Mouse (Mus musculus): ENCODE results near the gene Ap5b1. TPM values are rescaled to one million over a fixed set of nuclear protein-coding genes. Genes with fewer than 3 reads are reported as not detected.

The Ap5b1 gene
- polyA plus RNA-seq (2015; fragmentation: Nextera tagmentation; extraction: Ambion mirVana): 3.7 and 3.8 TPM in 2 replicates

DNA sequence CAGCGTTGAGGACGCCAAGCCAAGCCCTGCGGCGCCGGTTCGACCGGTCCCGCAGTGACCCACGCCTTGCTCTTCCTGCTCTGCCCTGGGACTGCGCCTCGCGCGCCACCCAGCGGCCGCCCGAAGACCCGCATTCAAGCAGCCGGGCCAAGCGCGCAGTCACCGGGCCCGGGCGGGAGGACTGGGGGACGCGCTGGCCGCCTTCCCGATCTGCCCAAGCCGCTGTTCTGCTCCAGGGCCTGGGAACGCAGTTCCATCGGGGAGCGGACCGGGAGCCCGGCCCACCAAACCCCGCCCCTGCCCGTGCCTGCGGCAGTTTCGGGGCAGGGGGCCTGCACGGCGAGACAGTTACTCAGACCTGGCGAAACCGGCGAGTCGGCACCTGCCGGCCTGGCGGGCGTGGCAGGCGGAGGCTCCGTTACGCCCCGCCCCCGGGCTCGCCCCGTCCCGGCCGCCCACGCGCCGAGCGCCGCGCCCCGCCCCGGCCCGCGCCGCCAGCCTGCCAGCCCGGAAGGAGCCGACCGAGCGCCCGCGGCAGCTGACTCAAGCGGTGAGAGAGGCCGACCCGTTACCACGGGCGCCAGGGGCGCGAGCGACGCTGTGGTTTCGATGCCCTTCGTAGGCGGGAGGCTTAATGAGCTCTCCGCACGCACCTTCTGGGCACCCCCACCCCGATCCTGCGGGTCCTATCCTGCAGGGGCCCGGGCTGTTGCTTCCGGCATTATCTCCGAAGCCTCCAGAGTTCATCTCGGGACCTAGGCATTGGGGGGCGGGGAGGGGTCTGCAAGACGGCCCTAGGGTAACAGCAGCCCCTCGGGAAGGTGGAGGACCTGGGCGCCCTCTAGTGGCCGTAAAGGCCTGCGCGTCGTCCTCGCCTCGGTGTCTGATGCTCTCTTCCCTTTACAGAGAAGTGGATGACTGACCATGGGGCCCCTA, at the start of gene Ap5b1:
Ap5b1 (plus strand) TSS at position 492 of the 936 bp plus-strand sequence.

DNA sequence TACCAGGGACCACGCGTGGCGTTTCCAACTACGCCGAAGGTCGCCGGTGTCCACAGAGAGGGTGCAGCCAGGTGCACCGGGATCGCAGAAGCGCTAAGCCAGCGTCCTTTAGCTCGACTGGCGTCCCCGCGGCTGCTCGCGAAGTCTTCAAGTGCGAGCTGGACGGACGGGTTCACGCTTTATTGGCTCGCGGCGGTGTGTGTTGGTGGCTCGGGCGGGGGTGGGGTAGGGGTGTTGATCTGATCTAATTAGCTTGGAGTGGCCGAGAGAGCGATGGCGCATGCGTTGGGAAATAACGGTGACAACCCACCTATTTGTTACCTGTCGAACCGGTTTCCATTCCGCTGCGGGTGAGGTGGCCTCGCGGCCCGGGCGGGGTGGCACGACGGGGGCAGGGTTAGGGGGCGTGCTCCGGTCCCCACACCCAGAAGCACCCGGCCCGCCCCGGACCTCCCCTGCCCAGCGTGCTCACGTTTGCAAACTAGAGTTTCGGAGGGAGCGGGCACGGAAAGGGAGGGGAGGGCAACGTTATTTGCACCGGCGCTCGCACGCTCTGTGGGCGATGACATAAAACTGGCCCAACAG, 7.3 kb upstream of the Ap5b1 start, which contains the start of gene Ovol1:
Ovol1 (minus strand) TSS at position 190 of the 585 bp plus-strand sequence.

DNA sequence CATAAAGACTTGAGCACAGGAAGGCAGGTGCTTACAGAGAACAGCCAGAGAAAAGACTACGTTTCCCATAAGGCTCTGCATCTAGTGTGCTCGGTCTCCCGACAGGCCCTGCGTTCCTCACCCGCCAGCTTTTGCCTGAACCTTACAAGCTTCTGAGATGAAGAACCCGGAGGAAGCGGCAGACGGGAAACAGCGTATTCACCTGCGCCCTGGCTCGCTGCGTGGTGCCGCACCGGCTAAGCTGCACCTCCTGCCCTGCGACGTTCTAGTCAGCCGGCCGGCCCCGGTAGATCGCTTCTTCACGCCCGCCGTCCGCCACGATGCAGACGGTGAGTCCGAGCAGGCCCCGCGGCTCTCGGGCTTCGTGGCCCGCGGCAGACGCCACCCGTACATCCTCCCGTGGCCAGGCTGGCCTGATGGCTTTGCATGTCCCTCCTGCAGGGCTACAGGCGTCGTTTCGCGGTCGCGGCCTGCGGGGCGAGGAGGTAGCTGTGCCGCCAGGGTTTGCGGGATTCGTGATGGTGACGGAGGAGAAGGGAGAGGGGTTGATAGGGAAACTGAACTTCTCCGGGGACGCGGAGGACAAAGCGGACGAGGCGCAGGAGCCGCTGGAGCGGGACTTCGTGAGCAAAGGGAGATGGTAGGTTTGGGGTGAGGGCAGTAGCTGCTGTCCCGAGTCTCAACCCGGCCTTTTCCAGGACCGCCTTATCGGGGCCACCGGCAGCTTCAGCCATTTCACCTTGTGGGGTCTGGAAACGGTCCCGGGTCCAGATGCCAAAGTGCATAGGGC, 34.1 kb downstream of the Ap5b1 start, which contains the start of gene Rnaseh2c:
Rnaseh2c (plus strand) TSS at position 122 of the 790 bp plus-strand sequence.

DNA sequence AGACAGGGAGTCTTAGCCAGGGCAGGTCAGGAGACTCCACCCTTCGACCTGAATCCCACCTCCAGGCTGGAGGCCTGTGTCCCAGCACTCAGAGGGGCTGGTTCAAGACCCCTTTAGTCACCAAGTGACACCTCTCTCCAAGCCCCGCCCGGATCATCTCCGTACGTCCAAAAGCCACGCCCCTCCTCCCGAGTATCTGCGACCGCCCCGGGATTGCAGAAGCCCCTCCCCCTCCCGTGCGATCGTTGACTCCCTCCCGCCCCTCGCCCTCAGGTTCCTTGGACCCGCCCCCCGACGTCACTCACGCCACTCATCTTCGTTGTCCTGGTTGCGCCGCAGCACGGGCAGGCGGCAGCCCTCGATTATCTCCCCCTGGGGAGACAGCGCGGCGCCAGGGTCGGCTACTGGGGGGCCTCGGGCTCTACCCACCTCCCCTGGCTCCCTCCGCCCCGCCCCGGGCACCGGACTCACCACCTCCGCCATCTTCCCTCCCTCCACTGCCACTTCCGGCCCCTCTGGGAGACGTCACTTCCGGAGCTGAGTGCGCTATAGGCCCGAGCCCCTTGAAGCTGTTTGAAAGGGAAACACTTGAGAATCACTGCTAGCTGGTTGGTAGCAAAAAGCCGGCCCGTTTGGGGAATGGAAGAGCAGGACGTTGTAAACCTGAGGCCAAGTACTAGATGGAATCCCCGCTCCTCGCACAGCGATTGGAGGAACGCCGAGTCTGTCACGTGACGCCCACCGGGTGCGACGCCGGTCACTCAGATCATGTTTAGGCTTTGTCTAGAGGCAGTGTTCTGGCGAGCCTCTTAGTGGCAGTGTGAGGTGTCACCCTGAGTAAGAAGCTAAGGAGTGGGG, 42.0 kb downstream of the Ap5b1 start, which contains the start of gene Kat5:
Kat5 (minus strand) TSS at position 691 of the 858 bp plus-strand sequence.

Other genes with a start within 250 kb of the Ap5b1 start
- gene Catsper1, start 232.3 kb upstream of the Ap5b1 start, polyA plus RNA-seq (2015; fragmentation: Nextera tagmentation; extraction: Ambion mirVana): not detected in 2 replicates
- 13.4 and 14.4 TPM in 2 replicates for gene Cst6, start 218.5 kb upstream of the Ap5b1 start, polyA plus RNA-seq (2015; fragmentation: Nextera tagmentation; extraction: Ambion mirVana)
- gene Eif1ad, start 201.3 kb upstream of the Ap5b1 start, polyA plus RNA-seq (2015; fragmentation: Nextera tagmentation; extraction: Ambion mirVana): 38.0 and 39.8 TPM in 2 replicates
- gene Banf1, start 200.9 kb upstream of the Ap5b1 start, polyA plus RNA-seq (2015; fragmentation: Nextera tagmentation; extraction: Ambion mirVana): 289 and 303 TPM in 2 replicates
- 51.9 and 57.3 TPM in 2 replicates for gene Sart1, start 179.3 kb upstream of the Ap5b1 start, polyA plus RNA-seq (2015; fragmentation: Nextera tagmentation; extraction: Ambion mirVana)
- gene Tsga10ip, start 165.5 kb upstream of the Ap5b1 start, polyA plus RNA-seq (2015; fragmentation: Nextera tagmentation; extraction: Ambion mirVana): not detected in 2 replicates
- 343 and 347 TPM in 2 replicates for gene Drap1, start 143.0 kb upstream of the Ap5b1 start, polyA plus RNA-seq (2015; fragmentation: Nextera tagmentation; extraction: Ambion mirVana)
- gene AI837181, start 142.9 kb upstream of the Ap5b1 start, polyA plus RNA-seq (2015; fragmentation: Nextera tagmentation; extraction: Ambion mirVana): 89.6 and 104 TPM in 2 replicates
- gene Fosl1, start 120.5 kb upstream of the Ap5b1 start, polyA plus RNA-seq (2015; fragmentation: Nextera tagmentation; extraction: Ambion mirVana): not detected in 2 replicates
- gene Ccdc85b, start 110.1 kb upstream of the Ap5b1 start, polyA plus RNA-seq (2015; fragmentation: Nextera tagmentation; extraction: Ambion mirVana): 21.3 and 22.9 TPM in 2 replicates
- gene Fibp, start 107.4 kb upstream of the Ap5b1 start, polyA plus RNA-seq (2015; fragmentation: Nextera tagmentation; extraction: Ambion mirVana): 161 and 163 TPM in 2 replicates
- 1.4 and 2.2 TPM in 2 replicates for gene Ctsw, start 99.5 kb upstream of the Ap5b1 start, polyA plus RNA-seq (2015; fragmentation: Nextera tagmentation; extraction: Ambion mirVana)
- 44.4 and 50.1 TPM in 2 replicates for gene Efemp2, start 94.1 kb upstream of the Ap5b1 start, polyA plus RNA-seq (2015; fragmentation: Nextera tagmentation; extraction: Ambion mirVana)
- 33.8 and 43.8 TPM in 2 replicates for gene Mus81, start 79.6 kb upstream of the Ap5b1 start, polyA plus RNA-seq (2015; fragmentation: Nextera tagmentation; extraction: Ambion mirVana)
- 2,893 and 3,202 TPM in 2 replicates for gene Cfl1, start 77.6 kb upstream of the Ap5b1 start, polyA plus RNA-seq (2015; fragmentation: Nextera tagmentation; extraction: Ambion mirVana)
- gene 1700020D05Rik, start 64.2 kb upstream of the Ap5b1 start, polyA plus RNA-seq (2015; fragmentation: Nextera tagmentation; extraction: Ambion mirVana): not detected in 2 replicates
- gene Snx32, start 57.5 kb upstream of the Ap5b1 start, polyA plus RNA-seq (2015; fragmentation: Nextera tagmentation; extraction: Ambion mirVana): 74.9 and 90.0 TPM in 2 replicates
- gene Ovol1, start 7.4 kb upstream of the Ap5b1 start, polyA plus RNA-seq (2015; fragmentation: Nextera tagmentation; extraction: Ambion mirVana): 0.25 TPM in 1 of 2 replicates, not detected in the other
- 67.3 and 75.0 TPM in 2 replicates for gene Rnaseh2c, start 33.8 kb downstream of the Ap5b1 start, polyA plus RNA-seq (2015; fragmentation: Nextera tagmentation; extraction: Ambion mirVana)
- gene Kat5, start 42.2 kb downstream of the Ap5b1 start, polyA plus RNA-seq (2015; fragmentation: Nextera tagmentation; extraction: Ambion mirVana): 61.9 and 70.5 TPM in 2 replicates
- gene Rela, start 69.5 kb downstream of the Ap5b1 start, polyA plus RNA-seq (2015; fragmentation: Nextera tagmentation; extraction: Ambion mirVana): 27.0 and 30.9 TPM in 2 replicates
- 22.6 and 22.9 TPM in 2 replicates for gene Sipa1, start 95.7 kb downstream of the Ap5b1 start, polyA plus RNA-seq (2015; fragmentation: Nextera tagmentation; extraction: Ambion mirVana)
- gene Map3k11, start 120.7 kb downstream of the Ap5b1 start, polyA plus RNA-seq (2015; fragmentation: Nextera tagmentation; extraction: Ambion mirVana): 10.7 and 12.0 TPM in 2 replicates
- gene Pcnx3, start 120.9 kb downstream of the Ap5b1 start, polyA plus RNA-seq (2015; fragmentation: Nextera tagmentation; extraction: Ambion mirVana): 16.5 and 22.2 TPM in 2 replicates
- 0.25 and 0.53 TPM in 2 replicates for gene Kcnk7, start 136.3 kb downstream of the Ap5b1 start, polyA plus RNA-seq (2015; fragmentation: Nextera tagmentation; extraction: Ambion mirVana)
- gene Ehbp1l1, start 158.3 kb downstream of the Ap5b1 start, polyA plus RNA-seq (2015; fragmentation: Nextera tagmentation; extraction: Ambion mirVana): 39.6 and 46.6 TPM in 2 replicates
- gene Fam89b, start 161.6 kb downstream of the Ap5b1 start, polyA plus RNA-seq (2015; fragmentation: Nextera tagmentation; extraction: Ambion mirVana): 111 and 124 TPM in 2 replicates
- gene Ltbp3, start 172.9 kb downstream of the Ap5b1 start, polyA plus RNA-seq (2015; fragmentation: Nextera tagmentation; extraction: Ambion mirVana): 20.0 and 20.8 TPM in 2 replicates
- 75.6 and 85.9 TPM in 2 replicates for gene Scyl1, start 203.4 kb downstream of the Ap5b1 start, polyA plus RNA-seq (2015; fragmentation: Nextera tagmentation; extraction: Ambion mirVana)